ENCODE assay signal across 20 mouse cellular contexts in the genomic region with DNA sequence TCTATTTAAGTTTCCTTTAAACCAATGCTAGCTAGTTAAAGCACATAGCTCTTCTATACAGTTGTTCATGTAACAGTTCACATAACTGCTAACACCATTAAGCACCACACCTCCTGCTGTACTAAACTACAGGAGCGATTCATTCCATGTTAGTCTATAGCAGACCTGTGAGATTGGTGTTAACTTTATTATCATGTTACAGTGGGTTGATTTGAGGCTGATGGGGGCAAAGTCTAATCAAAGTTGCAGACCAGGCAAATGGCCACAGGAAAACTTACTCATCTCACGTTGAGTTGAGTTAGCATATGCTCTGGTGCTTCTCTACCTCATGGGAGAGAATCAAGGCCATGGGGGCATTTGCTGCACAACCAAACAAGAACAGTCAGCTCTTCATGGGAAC. TPM values are rescaled to one million over a fixed set of nuclear protein-coding genes. Genes with fewer than 3 reads are reported as not detected.
"Had no signal": no experiment of that assay in that cellular context is flagged by ENCODE, and none has a peak within 500 bp of the region (broad histone marks: within the 10 kb centered on the region; RNA-seq: fewer than 3 reads in every experiment).

No protein-coding gene starts in this region.

- H3K27me3 ChIP-seq: neural tube, embryonic 13.5 days; neural tube, embryonic 15.5 days; stomach, embryonic 15.5 days had no signal

- H3K36me3 ChIP-seq: neural tube, embryonic 13.5 days; neural tube, embryonic 15.5 days; stomach, embryonic 15.5 days had no signal

- H3K4me1 ChIP-seq: neural tube, embryonic 15.5 days; stomach, embryonic 15.5 days had no signal

- H3K4me3 ChIP-seq: neural tube, embryonic 13.5 days; neural tube, embryonic 15.5 days; stomach, embryonic 15.5 days had no signal

- DNase-seq: right cerebral cortex, adult 18-20 months; right cerebral cortex, postnatal 14 days; right cerebral cortex, postnatal 25 days; right cerebral cortex, postnatal 4 days; spleen, adult 18-20 months; thymus, adult 18-20 months; thymus, adult 2 months; thymus, postnatal 14 days; thymus, postnatal 25 days; thymus, postnatal 36 days; thymus, postnatal 4 days had no signal

- H3K9ac ChIP-seq: neural tube, embryonic 13.5 days; neural tube, embryonic 15.5 days; stomach, embryonic 15.5 days had no signal

- H3K4me2 ChIP-seq: neural tube, embryonic 13.5 days; neural tube, embryonic 15.5 days; stomach, embryonic 15.5 days had no signal

- H3K27ac ChIP-seq: neural tube, embryonic 13.5 days; neural tube, embryonic 15.5 days; stomach, embryonic 15.5 days; stomach, postnatal 0 days had no signal

- H3K9me3 ChIP-seq: neural tube, embryonic 13.5 days; neural tube, embryonic 15.5 days; stomach, embryonic 15.5 days had no signal

RNA-seq across cellular contexts. Expression of a gene that starts 2.6 kb away (rescaled TPM):
- polyA plus RNA-seq: neural tube, embryonic 13.5 days; neural tube, embryonic 14.5 days; small intestine, adult 2 months; spleen, adult 2 months; stomach, embryonic 14.5 days; thymus, adult 2 months; urinary bladder, adult 2 months had no signal
